Mouse (Mus musculus) embryo, embryonic 11 days (tissue): ENCODE measurements around the gene Ppfia1.

ENCODE experiments used
- DNase-seq: peaks from one replicate; pipeline ENCODE4 v3.0.0-alpha.2; 2015

Ppfia1 gene

GRCm38 (mm10) chr7:144553237-144554122 lies at the start of gene Ppfia1:
Gene Ppfia1, minus strand, starts transcription at chr7:144553729.
- DNase-seq, result peak; percentile 98

- peak; percentile 35 for DNase-seq
Measured at GRCm38 (mm10) chr7:144600333-144600900, 46.9 kb upstream of the Ppfia1 start.

DNA sequence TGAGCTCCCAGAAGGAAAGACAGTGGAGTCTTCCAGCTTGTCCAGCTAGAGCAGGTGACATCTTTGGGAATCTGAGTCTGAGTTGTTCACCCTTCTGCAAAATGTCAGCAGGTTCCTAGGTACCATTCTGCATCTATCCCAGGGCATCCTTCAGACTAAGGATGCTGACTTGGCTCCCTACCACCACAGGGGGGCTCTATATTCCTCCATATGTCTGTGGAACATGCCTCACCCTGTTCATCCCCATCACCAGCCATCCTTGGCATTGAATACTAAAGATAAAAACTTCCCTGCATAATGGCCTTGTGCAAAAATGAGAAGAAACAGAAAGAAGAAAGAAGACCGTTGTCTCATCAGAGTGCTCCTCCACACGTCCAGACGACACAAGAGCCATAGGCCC lies 36.0 kb upstream of the Ppfia1 start:
- peak; percentile 45 for DNase-seq

DNA sequence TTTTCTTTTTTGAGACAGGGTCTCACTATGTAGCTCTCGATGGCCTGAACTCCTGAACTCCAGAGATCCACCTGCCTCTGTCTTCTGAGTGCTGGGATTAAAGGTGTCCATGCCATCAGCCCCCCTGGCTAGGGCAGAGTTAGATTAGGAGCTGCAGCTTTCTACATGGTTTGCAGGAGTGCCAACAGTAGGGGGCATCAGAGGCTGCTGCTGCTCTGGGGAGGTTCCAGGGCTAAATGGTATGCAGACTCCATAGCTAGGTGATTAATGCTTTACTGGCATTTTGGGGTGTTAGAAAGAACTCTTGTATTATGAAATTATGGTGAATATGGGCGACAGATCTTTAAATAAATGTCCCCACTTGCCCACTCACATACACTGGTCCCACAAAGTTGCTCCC lies 33.8 kb upstream of the Ppfia1 start:
- DNase-seq, result peak; percentile 66

GRCm38 (mm10) chr7:144585648-144586047 lies 32.1 kb upstream of the Ppfia1 start:
- peak; percentile 80 for DNase-seq

- DNase-seq, result peak; percentile 76
Measured at GRCm38 (mm10) chr7:144583619-144584018, 30.1 kb upstream of the Ppfia1 start.

DNA sequence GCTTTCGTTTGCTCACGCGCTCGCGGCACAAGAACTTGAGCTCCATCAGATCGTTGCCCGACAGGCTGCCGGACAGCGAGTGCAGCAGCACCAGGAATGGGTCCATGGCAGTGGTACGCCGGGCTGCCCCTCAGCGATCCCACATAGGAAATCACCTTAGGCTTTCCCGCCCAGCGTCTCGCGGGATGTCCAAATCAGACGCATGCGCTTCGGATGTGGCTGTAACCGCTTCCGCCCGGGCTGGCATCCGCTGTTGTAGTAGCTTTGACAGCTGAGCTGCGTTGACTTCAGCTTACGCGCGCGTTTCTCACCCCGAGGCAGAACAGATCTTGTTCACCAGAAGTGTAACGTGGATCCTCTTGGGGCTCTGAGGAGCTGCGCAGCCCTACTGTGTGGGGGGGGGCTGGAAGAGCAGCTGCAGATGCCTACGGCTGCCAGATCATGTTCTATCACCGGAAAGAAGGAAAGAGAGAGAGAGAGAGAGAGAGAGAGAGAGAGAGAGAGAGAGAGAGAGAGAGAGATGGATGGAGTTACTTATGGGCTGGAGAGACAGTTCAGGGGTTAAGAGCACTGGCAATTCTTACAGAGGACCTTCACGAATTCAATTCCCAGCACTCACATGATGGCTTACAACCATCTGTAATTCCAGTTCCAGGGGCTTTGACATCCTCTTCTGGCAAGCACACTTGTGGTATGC lies 28.9 kb upstream of the Ppfia1 start, which contains the start of gene Fadd:
Gene Fadd (minus strand): TSS at position 180 of the 697 bp plus-strand sequence.
- DNase-seq, result peak; percentile 96

- peak; percentile 92 for DNase-seq
Measured at GRCm38 (mm10) chr7:144581559-144582283, 28.2 kb upstream of the Ppfia1 start.

- DNase-seq, result no peak
Measured at GRCm38 (mm10) chr7:144577876-144578275, 24.3 kb upstream of the Ppfia1 start.

GRCm38 (mm10) chr7:144572234-144572633 lies 18.7 kb upstream of the Ppfia1 start:
- DNase-seq, result no peak

DNA sequence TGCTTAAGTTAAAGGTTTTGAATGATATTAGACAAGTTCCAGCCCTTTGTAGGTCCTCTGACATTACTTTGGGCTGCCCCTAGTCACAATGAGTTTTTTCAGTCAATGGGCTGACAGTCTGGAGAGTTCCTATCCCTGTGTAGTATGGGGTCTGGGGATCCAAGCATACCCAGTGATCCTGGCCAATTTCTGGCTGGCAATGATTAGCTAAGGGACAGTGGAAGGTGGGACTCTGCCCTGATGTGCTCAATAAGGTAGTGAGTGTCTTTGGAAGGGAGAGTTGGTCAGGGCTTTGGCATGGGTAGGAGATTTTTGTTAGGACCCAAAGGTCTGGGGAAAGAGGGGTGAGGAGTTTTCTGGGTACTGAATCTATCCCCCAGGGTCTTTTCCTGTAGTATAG lies 18.1 kb upstream of the Ppfia1 start:
- no peak for DNase-seq

DNA sequence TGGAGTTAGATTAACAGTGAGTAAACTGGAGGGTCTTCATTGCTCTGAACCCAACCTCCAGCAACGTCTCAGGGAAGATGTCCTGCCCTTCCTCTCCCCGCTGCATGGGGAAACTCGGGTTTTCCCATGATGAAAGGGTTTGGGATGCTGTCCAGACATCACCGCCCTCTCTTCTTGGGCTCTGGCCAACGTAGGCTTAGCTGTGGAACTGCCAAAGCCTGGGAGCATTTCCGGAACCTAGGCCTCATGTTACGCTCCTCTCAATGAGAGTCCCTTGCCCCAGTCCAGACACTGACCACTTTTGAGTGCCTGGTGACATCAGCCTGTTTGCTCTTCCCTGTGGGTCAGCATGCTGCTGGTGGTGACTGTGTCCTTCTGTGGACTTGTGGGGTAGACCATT lies 15.9 kb upstream of the Ppfia1 start:
- DNase-seq, result no peak

GRCm38 (mm10) chr7:144568091-144568490 lies 14.6 kb upstream of the Ppfia1 start:
- DNase-seq, result no peak

GRCm38 (mm10) chr7:144566921-144567682 lies 13.6 kb upstream of the Ppfia1 start:
- no peak for DNase-seq

GRCm38 (mm10) chr7:144563456-144564155 lies 10.1 kb upstream of the Ppfia1 start:
- no peak for DNase-seq

DNA sequence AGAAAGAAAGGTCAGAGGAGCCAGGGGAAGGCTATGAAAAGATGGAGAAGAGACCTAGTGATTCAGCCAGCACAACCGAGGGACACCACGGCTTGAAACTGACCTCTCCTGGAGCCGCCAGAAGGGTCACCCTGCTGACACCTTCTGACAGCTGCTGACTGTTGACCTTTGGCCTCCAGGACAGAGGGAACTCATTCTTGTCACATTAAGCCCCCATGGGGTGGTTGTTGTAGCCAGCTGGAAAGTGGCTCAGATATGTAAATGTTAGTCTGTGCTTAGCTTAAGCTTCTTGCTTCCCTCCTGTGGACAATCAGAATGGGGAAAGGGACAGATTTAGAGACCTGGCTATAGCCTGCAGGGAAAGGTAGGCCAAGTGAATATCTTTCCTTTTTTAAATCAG lies 8.5 kb upstream of the Ppfia1 start:
- peak; percentile 55 for DNase-seq

DNA sequence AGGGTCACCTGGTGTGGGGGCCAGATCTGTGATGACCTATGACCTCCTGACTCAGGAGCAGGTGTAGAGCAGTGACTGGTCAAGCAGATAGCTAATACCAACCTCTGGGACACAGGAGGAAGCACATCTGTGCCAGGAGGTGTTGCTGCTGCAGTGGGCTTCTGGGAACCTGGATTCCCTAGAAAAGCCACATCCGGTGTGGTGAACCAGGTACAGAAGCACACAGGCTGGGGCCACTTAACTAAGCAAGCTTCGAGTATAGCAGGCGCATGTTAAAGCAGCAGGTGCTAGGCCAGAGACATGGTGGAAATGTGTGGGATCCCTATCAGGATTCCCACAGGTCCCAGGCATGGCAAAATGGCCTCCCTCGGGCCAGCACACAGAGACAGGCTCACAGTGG lies 7.1 kb upstream of the Ppfia1 start:
- no peak for DNase-seq

GRCm38 (mm10) chr7:144558552-144558951 lies 5.0 kb upstream of the Ppfia1 start:
- DNase-seq, result no peak

GRCm38 (mm10) chr7:144554123-144554472 lies 569 bp upstream of the Ppfia1 start:
- DNase-seq, result no peak

- DNase-seq, result no peak
Measured at GRCm38 (mm10) chr7:144552274-144552673, 1.3 kb downstream of the Ppfia1 start.

DNA sequence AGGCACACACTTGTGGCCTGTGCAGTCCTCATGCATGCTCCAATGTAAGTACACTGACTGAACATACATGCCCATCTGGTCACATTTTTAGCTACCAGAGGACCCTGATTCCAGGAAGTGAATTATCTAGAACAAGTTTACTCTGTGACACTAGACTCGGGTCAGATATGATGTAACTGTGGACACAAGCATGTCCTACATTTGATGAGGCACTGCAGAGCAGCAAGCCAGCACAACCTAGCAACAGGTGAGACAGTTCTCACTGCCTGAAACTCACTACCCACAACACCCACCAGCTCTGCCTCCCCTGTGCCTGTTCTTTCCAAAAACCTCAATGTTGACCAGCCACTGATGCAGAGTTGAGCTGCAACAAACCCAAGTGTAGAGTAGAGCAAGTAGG lies 2.7 kb downstream of the Ppfia1 start:
- no peak for DNase-seq
